Mouse (Mus musculus) spleen, adult 2 months (tissue): Measurements from ENCODE around the gene Fgfr2. TPM values are rescaled to one million over a fixed set of nuclear protein-coding genes. Genes with fewer than 3 reads are reported as not detected.

ENCODE experiments used
- DNase-seq, 2 experiments: peaks; one replicate each; pipeline versions ENCODE4 v3.0.0 to v3.0.0-alpha.2; 2012 to 2021; ENCODE audit warnings: low spot score in 2 of 2, low read depth in 1 of 2
- H3K27ac ChIP-seq: fragments of 200-500 bp; 2 replicates; pipeline ENCODE4 v1.5.1; 2012; ENCODE audit warnings: low read length, inconsistent platforms; ENCODE audit not compliant: insufficient read depth
- H3K27me3 ChIP-seq: fragments of 200-500 bp; 2 replicates; pipeline ENCODE4 v1.6.1; 2012; ENCODE audit warnings: mild to moderate bottlenecking, moderate library complexity, low read length, inconsistent platforms; ENCODE audit not compliant: control insufficient read depth, insufficient read depth
- H3K36me3 ChIP-seq: fragments of 200-500 bp; 2 replicates; pipeline ENCODE4 v1.6.1; 2012; ENCODE audit warnings: mild to moderate bottlenecking, low read length, inconsistent platforms; ENCODE audit not compliant: control insufficient read depth, insufficient read depth
- H3K4me1 ChIP-seq: fragments of 200-500 bp; 2 replicates; pipeline ENCODE4 v1.6.1; 2011; ENCODE audit warnings: inconsistent platforms; ENCODE audit not compliant: control insufficient read depth, insufficient read depth, insufficient read length
- H3K4me3 ChIP-seq: fragments of 200-500 bp; 2 replicates; pipeline ENCODE4 v1.5.1; 2011; ENCODE audit warnings: mild to moderate bottlenecking, inconsistent platforms; ENCODE audit not compliant: insufficient read depth, insufficient read length; ENCODE audit errors: extremely low read depth
- CTCF ChIP-seq: fragments of 200-500 bp; IDR thresholded peaks from 2 replicates; pipeline ENCODE4 v1.5.1; 2011; ENCODE audit warnings: mild to moderate bottlenecking, inconsistent platforms; ENCODE audit not compliant: insufficient read depth, insufficient read length, insufficient replicate concordance; ENCODE audit errors: extremely low read depth
- POLR2A ChIP-seq: fragments of 200-500 bp; IDR thresholded peaks from 2 replicates; pipeline ENCODE4 v1.6.1; 2011; ENCODE audit warnings: low read depth, low read length, inconsistent platforms
- WGBS: fragments of 180-500 bp; shearing (Covaris S2); methylation state at CpG from one replicate; pipeline ENCODE4 v1.1.7; 2018; 5-methylcytosine and 5-hydroxymethylcytosine counted together
- polyA plus RNA-seq: library from polyadenylated mRNA; depleted of rRNA; stranded (reverse); fragments of >200 nt; gene quantifications from 2 replicates; pipeline ENCODE4 v1.2.3, GENCODE M21; 2012

Fgfr2 gene
- polyA plus RNA-seq, 1 experiment, result 1.6 TPM

DNA sequence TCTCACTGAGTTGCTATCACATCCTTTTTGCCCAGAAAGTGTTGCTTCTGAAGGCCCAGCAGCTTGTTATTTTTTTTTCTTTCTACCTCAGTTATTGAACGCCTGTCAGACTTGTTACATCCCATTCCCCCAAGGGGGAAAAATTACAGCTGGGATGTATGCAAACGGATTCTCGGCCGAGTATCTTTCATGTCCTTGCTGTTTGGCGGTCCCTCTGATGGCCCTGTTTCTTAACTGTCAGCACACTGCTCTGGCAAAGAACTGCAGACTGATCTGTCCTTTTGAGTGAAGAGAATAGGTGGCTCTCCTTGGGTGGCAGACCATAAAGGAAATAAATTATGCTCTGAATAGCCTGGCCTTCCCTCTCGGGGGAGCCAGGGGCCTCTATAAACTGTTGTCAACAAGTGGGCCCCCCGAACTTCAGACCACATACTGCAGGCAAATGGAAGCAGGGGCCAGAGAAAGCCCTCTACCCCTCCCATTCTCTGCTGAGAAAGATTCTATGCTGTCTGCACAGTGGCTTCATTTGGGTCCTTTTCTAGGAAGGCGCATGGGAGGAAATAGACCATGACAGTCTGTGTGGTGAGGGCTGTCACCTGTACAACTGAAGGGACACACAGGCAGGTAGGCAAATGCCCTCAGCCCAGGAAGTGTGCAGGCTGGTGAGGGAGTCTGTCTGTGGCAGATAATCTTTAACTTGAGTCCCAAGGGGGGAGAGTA lies 738.3 kb downstream of the Fgfr2 start:
- TF ChIP-seq CTCF, result no peak
- no peak for TF ChIP-seq POLR2A
- Histone ChIP-seq H3K27me3 (no peaks in the 10 kb centered on the region), H3K4me3 (no peak overlapping the region), H3K27ac (no peak overlapping the region), H3K36me3 (no peaks in the 10 kb centered on the region), H3K4me1 (peaks cover 21% of the 10 kb centered on the region; the same call in 1 of the 2 replicates)
- no peak for DNase-seq
- 41% methylated on average over 8 of the region's 8 CpGs for WGBS

DNA sequence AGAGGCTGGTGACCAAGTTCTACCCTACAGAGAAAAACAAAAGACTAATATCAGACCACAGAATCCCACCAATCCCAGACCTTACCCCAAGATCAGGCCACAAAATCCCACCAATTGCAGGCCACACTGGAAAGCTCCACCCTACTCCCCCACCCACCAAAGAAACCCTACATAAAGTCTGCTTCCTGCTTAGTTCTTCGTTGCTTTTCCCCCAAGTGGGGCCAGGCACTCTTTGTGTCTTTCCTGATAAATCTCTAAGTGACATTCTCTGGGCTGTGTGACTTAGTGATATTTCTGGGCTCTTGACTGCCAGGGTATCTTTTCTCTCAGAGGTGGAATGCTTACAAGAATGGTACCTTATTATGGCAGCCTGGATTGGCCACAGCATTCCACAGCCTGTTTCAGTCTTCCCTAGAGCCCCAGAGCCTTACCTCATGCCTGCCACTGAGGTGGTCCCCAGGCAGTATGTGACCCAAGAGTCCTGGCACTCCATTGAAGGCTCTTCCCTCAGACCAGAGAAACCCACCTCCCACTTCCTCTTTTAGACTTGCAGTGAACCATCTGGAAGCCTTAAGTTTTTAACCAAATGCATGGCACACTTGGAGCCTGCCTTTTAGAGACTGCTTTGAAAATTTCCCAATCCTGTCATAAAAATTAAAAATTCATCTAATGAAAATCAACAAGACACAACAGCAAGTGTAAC lies 742.4 kb downstream of the Fgfr2 start:
- Histone ChIP-seq H3K27me3 (no peaks in the 10 kb centered on the region), H3K27ac (no peak overlapping the region), H3K36me3 (no peaks in the 10 kb centered on the region), H3K4me3 (no peak overlapping the region), H3K4me1 (peaks cover 7% of the 10 kb centered on the region; the same call in 1 of the 2 replicates)
- TF ChIP-seq POLR2A (no peak), CTCF (no peak)
- DNase-seq, result no peak
- WGBS, result 19% methylated on average over 1 of the region's 1 CpGs

GRCm38 (mm10) chr7:132377913-132378312 lies 745.2 kb downstream of the Fgfr2 start:
- no peak for DNase-seq
- H3K4me1 ChIP-seq, result no peaks in the 10 kb centered on the region; the same call in 1 of the 2 replicates
- no peaks in the 10 kb centered on the region for H3K36me3 ChIP-seq
- H3K27me3 ChIP-seq, result no peaks in the 10 kb centered on the region
- TF ChIP-seq POLR2A (no peak), CTCF (no peak)
- no peak overlapping the region for H3K4me3 ChIP-seq
- whole genome bisulfite sequencing, result 82% methylated on average over 6 of the region's 6 CpGs
- no peak overlapping the region for H3K27ac ChIP-seq

GRCm38 (mm10) chr7:132373594-132374378 lies 749.4 kb downstream of the Fgfr2 start:
- no peak overlapping the region for H3K27ac ChIP-seq
- WGBS, result 81% methylated on average over 10 of the region's 10 CpGs
- no peak for DNase-seq
- no peak overlapping the region for H3K4me3 ChIP-seq
- H3K36me3 ChIP-seq, result no peaks in the 10 kb centered on the region
- H3K27me3 ChIP-seq, result no peaks in the 10 kb centered on the region
- TF ChIP-seq POLR2A (no peak), CTCF (no peak)
- peaks cover 3% of the 10 kb centered on the region; the same call in 1 of the 2 replicates for H3K4me1 ChIP-seq

DNA sequence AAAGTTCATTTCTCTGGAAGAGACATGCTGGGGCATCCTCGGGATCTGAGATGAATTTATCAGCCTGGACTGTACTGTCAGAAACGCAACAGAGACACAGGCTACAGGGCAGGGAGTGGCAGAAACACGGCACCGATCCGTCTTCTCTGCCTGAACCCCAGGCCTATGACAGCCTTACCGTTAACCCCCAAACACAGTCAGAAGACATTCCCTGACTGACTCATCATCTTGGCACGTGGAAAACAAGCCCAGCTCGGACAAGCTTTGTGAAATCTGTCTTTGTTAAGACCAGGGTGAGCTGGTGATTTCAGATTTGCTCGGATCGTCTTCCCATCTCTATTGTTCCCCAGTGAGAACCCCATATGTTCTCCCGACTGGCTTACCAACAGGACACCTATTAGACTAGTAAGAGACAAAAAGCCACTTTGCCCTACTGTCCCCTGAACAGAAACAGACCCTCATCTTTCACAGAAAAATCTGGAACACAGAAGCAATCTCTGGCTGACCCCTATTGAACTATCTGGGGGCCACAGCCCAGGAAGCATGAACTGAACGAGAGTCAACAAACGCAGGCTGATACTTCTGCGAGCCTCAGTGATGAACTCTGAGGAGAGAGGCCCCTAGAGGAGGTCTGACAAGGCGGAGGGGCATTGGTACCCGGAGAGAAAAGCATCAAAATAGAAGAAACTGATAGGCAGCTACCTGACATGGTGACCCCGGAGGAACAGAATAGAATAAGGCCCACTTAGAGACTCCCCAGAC lies 750.2 kb downstream of the Fgfr2 start:
- WGBS, result 87% methylated on average over 17 of the region's 17 CpGs
- no peak overlapping the region for H3K4me3 ChIP-seq
- DNase-seq, result no peak
- H3K4me1 ChIP-seq, result peaks cover 4% of the 10 kb centered on the region; the same call in 1 of the 2 replicates
- TF ChIP-seq POLR2A (no peak), CTCF (no peak)
- H3K36me3 ChIP-seq, result no peaks in the 10 kb centered on the region
- no peaks in the 10 kb centered on the region for H3K27me3 ChIP-seq
- H3K27ac ChIP-seq, result no peak overlapping the region

DNA sequence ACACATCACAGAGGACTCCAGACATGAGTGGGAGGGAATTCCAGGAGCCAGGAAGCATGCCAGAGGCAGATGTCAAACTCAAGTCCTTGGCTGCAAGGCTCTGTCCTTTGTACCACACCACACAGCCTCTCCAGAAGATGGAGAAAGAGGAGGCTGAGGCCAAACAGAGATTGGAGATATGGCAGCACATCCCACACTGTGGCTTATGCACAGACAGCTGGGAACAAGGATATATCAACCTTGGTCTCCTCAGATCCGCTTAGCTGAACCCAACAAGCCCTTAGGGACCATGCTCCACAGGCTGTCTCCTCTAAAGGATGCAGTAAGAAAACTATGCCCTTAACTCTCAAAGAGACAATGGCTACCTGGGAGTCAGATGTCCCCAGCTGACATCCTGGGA lies 751.3 kb downstream of the Fgfr2 start:
- no peak for DNase-seq
- Histone ChIP-seq H3K4me3 (no peak overlapping the region), H3K36me3 (no peaks in the 10 kb centered on the region), H3K27me3 (no peaks in the 10 kb centered on the region), H3K27ac (no peak overlapping the region), H3K4me1 (peaks cover 9% of the 10 kb centered on the region; the same call in 1 of the 2 replicates)
- WGBS, result 82% methylated on average over 1 of the region's 1 CpGs
- TF ChIP-seq POLR2A (no peak), CTCF (no peak)
